Mouse (Mus musculus): ENCODE data around the gene Gm14308.
"Not testable (repeated sequence)": the region's sequence is repeated elsewhere in the genome, so short reads cannot be mapped to it uniquely, and the experiment has no call there.

Gm14308 gene

GRCm38 (mm10) chr2:176636244-176636643 is at the start of gene Gm14308:
Gene Gm14308 (minus strand): TSS chr2:176636344.
- not testable (repeated sequence) for DNase-seq (ENCODE audit: low spot score in 2 of 2)

- not testable (repeated sequence) for DNase-seq (ENCODE audit: low spot score in 2 of 2)
Measured at GRCm38 (mm10) chr2:176670222-176670621, 34.1 kb upstream of the Gm14308 start, which contains the start of gene Zfp973. Gene Zfp973 (plus strand): TSS chr2:176670522.

All from left cerebral cortex, adult 9 months (tissue).